In genomic region chr12:109454137-109454536, GRCm38 (mm10) we compare ENCODE assay signal across 11 mouse cellular contexts. TPM values are rescaled to one million over a fixed set of nuclear protein-coding genes. Genes with fewer than 3 reads are reported as not detected.
A peak's percentile ranks its signal among the peaks of the same experiment; 100 is the strongest.
DNase-seq lines count a peak whose midpoint lies in the region; ATAC-seq lines count a peak whose summit lies in the region.
"Had no signal": no experiment of that assay in that cellular context is flagged by ENCODE, and none has a peak within 500 bp of the region (broad histone marks: within the 10 kb centered on the region; RNA-seq: fewer than 3 reads in every experiment).

No protein-coding gene starts in this region.

- no peak for DNase-seq in heart, adult 18-20 months
- peak; percentile 51 for DNase-seq in forebrain, embryonic 11.5 days (ENCODE audit: low spot score)
- no peak for DNase-seq in limb, embryonic 10.5 days (ENCODE audit: low spot score)
- no peak for DNase-seq in neural tube, embryonic 11.5 days (ENCODE audit: low spot score)
- no peak for DNase-seq in urinary bladder, postnatal 36 days (ENCODE audit: low spot score in 2 of 2)
- DNase-seq in frontal cortex, postnatal 10 days (ENCODE audit: low spot score in 2 of 2), result no peak
- DNase-seq: cerebellum, adult 8-10 months; gastrocnemius, adult 2 months had no signal

- H3K9ac ChIP-seq in heart, embryonic 16.5 days (ENCODE audit: low read length), result 0 out of 2 replicates have a peak overlapping the region, but pooled peaks have one; percentile 9
- H3K9ac ChIP-seq in forebrain, embryonic 11.5 days (ENCODE audit: low read length), result peak overlapping the region; percentile 74
- H3K9ac ChIP-seq in neural tube, embryonic 11.5 days (ENCODE audit: low read length), result peak overlapping the region; percentile 65

- WGBS in heart, embryonic 16.5 days, result 23% methylated on average over 13 of the region's 13 CpGs
- 5% methylated on average over 13 of the region's 13 CpGs for WGBS in forebrain, embryonic 11.5 days
- 9% methylated on average over 13 of the region's 13 CpGs for WGBS in limb, embryonic 10.5 days
- 7% methylated on average over 13 of the region's 13 CpGs for WGBS in neural tube, embryonic 11.5 days

- peaks cover 14% of the 10 kb centered on the region for H3K4me1 ChIP-seq in heart, embryonic 16.5 days (ENCODE audit: control insufficient read depth, insufficient read depth, low read length)
- H3K4me1 ChIP-seq in forebrain, embryonic 11.5 days (replicated peaks; ENCODE audit: control insufficient read depth, insufficient read depth, low read length), result peaks cover 67% of the 10 kb centered on the region
- H3K4me1 ChIP-seq in limb, embryonic 10.5 days, result peaks cover 93% of the 10 kb centered on the region
- H3K4me1 ChIP-seq in neural tube, embryonic 11.5 days (ENCODE audit: control insufficient read depth, insufficient read depth, low read length), result peaks cover 47% of the 10 kb centered on the region

- no peak for ATAC-seq in heart, embryonic 16.5 days (replicated peaks; ENCODE audit: extremely low read depth, insufficient read depth, low FRiP score)
- no peak for ATAC-seq in forebrain, embryonic 11.5 days (replicated peaks; ENCODE audit: low FRiP score)
- ATAC-seq in neural tube, embryonic 11.5 days (ENCODE audit: insufficient read depth, low FRiP score, low TSS enrichment), result no peak
- no peak for ATAC-seq in megakaryocyte-erythroid progenitor cell, adult 5-6 weeks (replicated peaks; ENCODE audit: low FRiP score, low TSS enrichment, poor library complexity, severe bottlenecking)

- peaks cover 75% of the 10 kb centered on the region for H3K27me3 ChIP-seq in heart, embryonic 16.5 days (ENCODE audit: control insufficient read depth, insufficient read depth, low read length)
- H3K27me3 ChIP-seq in forebrain, embryonic 11.5 days (ENCODE audit: control insufficient read depth, insufficient read depth, low read length), result peaks cover 34% of the 10 kb centered on the region
- H3K27me3 ChIP-seq in limb, embryonic 10.5 days (ENCODE audit: low read depth, poor library complexity, severe bottlenecking), result peaks cover 86% of the 10 kb centered on the region
- peaks cover 60% of the 10 kb centered on the region for H3K27me3 ChIP-seq in neural tube, embryonic 11.5 days (ENCODE audit: control insufficient read depth, insufficient read depth, low read length)

- peak overlapping the region; percentile 6; the same call in 1 of the 2 replicates for H3K4me2 ChIP-seq in heart, embryonic 16.5 days (ENCODE audit: low read depth, low read length)
- peak overlapping the region; percentile 83 for H3K4me2 ChIP-seq in forebrain, embryonic 11.5 days (ENCODE audit: low read depth, low read length, severe bottlenecking)
- H3K4me2 ChIP-seq in neural tube, embryonic 11.5 days (ENCODE audit: low read depth), result peak overlapping the region; percentile 86

- no peaks in the 10 kb centered on the region for H3K36me3 ChIP-seq in heart, embryonic 16.5 days (ENCODE audit: control insufficient read depth, insufficient read depth)
- H3K36me3 ChIP-seq in forebrain, embryonic 11.5 days (ENCODE audit: control insufficient read depth, insufficient read depth, low read length), result no peaks in the 10 kb centered on the region
- no peaks in the 10 kb centered on the region for H3K36me3 ChIP-seq in limb, embryonic 10.5 days
- H3K36me3 ChIP-seq in neural tube, embryonic 11.5 days (ENCODE audit: control insufficient read depth, insufficient read depth, low read length), result no peaks in the 10 kb centered on the region

- H3K27ac ChIP-seq in heart, embryonic 16.5 days (ENCODE audit: low read length), result no peak overlapping the region
- H3K27ac ChIP-seq in forebrain, embryonic 11.5 days (ENCODE audit: low read depth, low read length), result peak overlapping the region; percentile 64
- H3K27ac ChIP-seq in limb, embryonic 10.5 days, result peak overlapping the region; percentile 93
- no peak overlapping the region; the same call in 1 of the 2 replicates for H3K27ac ChIP-seq in neural tube, embryonic 11.5 days (ENCODE audit: low read depth, low read length)
- H3K27ac ChIP-seq: gastrocnemius, adult 2 months; layer of hippocampus, adult 2 months had no signal

- no peaks in the 10 kb centered on the region for H3K9me3 ChIP-seq in heart, embryonic 16.5 days (replicated peaks; ENCODE audit: control insufficient read depth, low read length)
- no peaks in the 10 kb centered on the region for H3K9me3 ChIP-seq in forebrain, embryonic 11.5 days (ENCODE audit: control insufficient read depth, low read length)
- H3K9me3 ChIP-seq in limb, embryonic 10.5 days (replicated peaks), result no peaks in the 10 kb centered on the region
- H3K9me3 ChIP-seq in neural tube, embryonic 11.5 days (ENCODE audit: control insufficient read depth, low read length), result no peaks in the 10 kb centered on the region

- peak overlapping the region; percentile 51 for H3K4me3 ChIP-seq in heart, embryonic 16.5 days (ENCODE audit: low read length)
- peak overlapping the region; percentile 47 for H3K4me3 ChIP-seq in forebrain, embryonic 11.5 days (ENCODE audit: low read depth, low read length)
- H3K4me3 ChIP-seq in limb, embryonic 10.5 days, result peak overlapping the region; percentile 63
- H3K4me3 ChIP-seq in neural tube, embryonic 11.5 days (ENCODE audit: low read depth, low read length), result peak overlapping the region; percentile 45
- H3K4me3 ChIP-seq: layer of hippocampus, adult 2 months had no signal

RNA-seq across cellular contexts. Expression of gene Dlk1, which starts 1.5 kb away (rescaled TPM):
- 169 and 179 TPM in 2 replicates for polyA plus RNA-seq in heart, embryonic 16.5 days (2015; fragmentation: Nextera tagmentation; extraction: Ambion mirVana)
- under 1 TPM in 1 of 2 experiments, not detected in 1; 0.90 TPM for total RNA-seq in heart, adult 18-20 months (2021)
- 169 and 191 TPM in 2 replicates for polyA plus RNA-seq in forebrain, embryonic 11.5 days (2014; fragmentation: Nextera tagmentation; extraction: Ambion mirVana)
- 106 and 159 TPM in 2 replicates for polyA plus RNA-seq in limb, embryonic 10.5 days (2016; fragmentation: Nextera tagmentation; extraction: Ambion mirVana)
- polyA plus RNA-seq in neural tube, embryonic 11.5 days (2014; fragmentation: Nextera tagmentation; extraction: Ambion mirVana), result 112 and 120 TPM in 2 replicates
- not detected in 2 replicates for total RNA-seq in megakaryocyte-erythroid progenitor cell, adult 5-6 weeks (2014; fragmentation: Nextera tagmentation)
- total RNA-seq in megakaryocyte-erythroid progenitor cell, adult 5-6 weeks (2017), result not detected in 2 replicates

Comparison
In these comparisons a context has a peak if more than half of its experiments do, and no peak if none do; other contexts are left out.
1. H3K27ac ChIP-seq: peak in forebrain, embryonic 11.5 days (single experiment) and limb, embryonic 10.5 days (single experiment); none in heart, embryonic 16.5 days (single experiment) and neural tube, embryonic 11.5 days (single experiment).
2. H3K4me2 ChIP-seq: peak in every context shown above with its lines; median percentile 86 in neural tube, embryonic 11.5 days; 83 in forebrain, embryonic 11.5 days; 6 in heart, embryonic 16.5 days.
3. H3K9ac ChIP-seq: peak in every context shown above with its lines; median percentile 74 in forebrain, embryonic 11.5 days; 65 in neural tube, embryonic 11.5 days; 9 in heart, embryonic 16.5 days.
4. Peak in every context shown above with its lines, with median percentiles within 50 percentile points of each other: H3K4me3 ChIP-seq.